Mouse (Mus musculus) CH12.LX (cell line): ENCODE measurements at regions not wholly inside any gene's neighbourhood (a gene's known extent, or its start where the extent isn't known, plus 50 kb on each side); places are given as distances from the start of the nearest gene placed in this dataset.

ENCODE experiments used
- CTCF ChIP-seq, 2 experiments: IDR thresholded peaks in 1 of 2; conservative IDR thresholded peaks in 1 of 2; 2 replicates each; pipeline ENCODE4 v1.5.1; 2011 to 2012; ENCODE audit warnings: low read depth in 2 of 2, low read length in 2 of 2, improper control_type of control experiment in 1 of 2, inconsistent platforms in 1 of 2, mild to moderate bottlenecking in 1 of 2, moderate library complexity in 1 of 2
- IRF4 ChIP-seq: IDR thresholded peaks from 2 replicates; pipeline ENCODE4 v1.6.1; 2014; ENCODE audit warnings: low read depth, mild to moderate bottlenecking, inconsistent platforms, low read length, improper control_type of control experiment
- POLR2A ChIP-seq: IDR thresholded peaks from 2 replicates; pipeline ENCODE4 v1.6.1; 2011; ENCODE audit warnings: low read depth, mild to moderate bottlenecking, improper control_type of control experiment, low read length
- POLR2AphosphoS2 ChIP-seq: IDR thresholded peaks from 2 replicates; pipeline ENCODE4 v1.6.1; 2011; ENCODE audit warnings: low read depth, low read length, improper control_type of control experiment
- SMC3 ChIP-seq: IDR thresholded peaks from 2 replicates; pipeline ENCODE4 v1.6.1; 2011; ENCODE audit warnings: low read depth, low read length, improper control_type of control experiment
- USF1 ChIP-seq: IDR thresholded peaks from 2 replicates; pipeline ENCODE4 v1.6.1; 2014; ENCODE audit warnings: low read depth, mild to moderate bottlenecking, inconsistent platforms, low read length, improper control_type of control experiment
- ZMIZ1 ChIP-seq: IDR thresholded peaks from 2 replicates; pipeline ENCODE4 v1.6.1; 2012; ENCODE audit warnings: low read depth, mild to moderate bottlenecking, inconsistent platforms, low read length, improper control_type of control experiment
- ZNF384 ChIP-seq: IDR thresholded peaks from 2 replicates; pipeline ENCODE4 v1.6.1; 2012; ENCODE audit warnings: low read depth, low read length, improper control_type of control experiment, inconsistent platforms

DNA sequence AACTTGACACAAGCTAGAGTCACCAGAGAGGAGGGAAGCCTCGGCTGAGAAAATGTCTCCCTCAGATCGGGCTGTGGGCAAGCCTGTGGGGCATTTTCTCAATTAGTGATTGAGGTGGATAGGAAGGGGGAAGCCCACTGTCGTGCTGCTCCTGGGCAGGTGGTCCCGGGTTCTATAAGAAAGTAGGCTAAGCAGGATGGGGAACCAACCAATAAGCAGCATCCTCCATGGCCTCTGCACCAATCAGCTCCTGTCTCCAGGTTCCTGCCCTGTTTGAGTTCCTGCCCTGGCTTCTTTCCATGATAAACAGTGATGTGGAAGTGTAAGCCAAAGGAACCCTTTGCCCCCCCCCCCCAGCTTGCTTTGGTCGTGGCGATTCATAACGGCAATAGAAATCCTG, 100.9 kb downstream of the Ddx11 start:
- TF ChIP-seq CTCF (conservative IDR thresholded peaks at IDR 0.05 in 1 of 2, IDR thresholded peaks at IDR 0.05 in 1 of 2; ENCODE audit: low read depth in 2 of 2, low read length in 2 of 2) (no peak), USF1 (no peak), POLR2A (no peak), ZMIZ1 (no peak), POLR2AphosphoS2 (no peak), ZNF384 (no peak), SMC3 (no peak), IRF4 (no peak)
